Mouse (Mus musculus) olfactory bulb, adult 2 months (tissue): Measurements from ENCODE around the gene Vmn1r60. TPM values are rescaled to one million over a fixed set of nuclear protein-coding genes. Genes with fewer than 3 reads are reported as not detected.
"Not testable (repeated sequence)": the region's sequence is repeated elsewhere in the genome, so short reads cannot be mapped to it uniquely, and the experiment has no call there.

Experiments used
- H3K27ac ChIP-seq: fragments of 200-500 bp; 2 replicates; pipeline ENCODE4 v1.5.1; 2012; ENCODE audit warnings: low read depth, low read length; ENCODE audit not compliant: insufficient read depth
- H3K4me1 ChIP-seq: fragments of 200-500 bp; 2 replicates; pipeline ENCODE4 v1.6.1; 2012; ENCODE audit warnings: low read length; ENCODE audit not compliant: control insufficient read depth, insufficient read depth
- H3K4me3 ChIP-seq: fragments of 200-500 bp; 2 replicates; pipeline ENCODE4 v1.5.1; 2012; ENCODE audit warnings: mild to moderate bottlenecking, low read depth, low read length, moderate library complexity; ENCODE audit not compliant: insufficient read depth
- WGBS: fragments of 180-500 bp; shearing (Covaris S2); methylation state at CpG from one replicate; pipeline ENCODE4 v1.1.7; 2018; 5-methylcytosine and 5-hydroxymethylcytosine counted together
- polyA plus RNA-seq: library from polyadenylated mRNA; stranded (reverse); fragments of >200 nt; gene quantifications from 2 replicates; pipeline ENCODE4 v1.2.4, GENCODE M21; 2012; ENCODE audit warnings: low replicate concordance; ENCODE audit not compliant: missing spikeins, insufficient read depth, insufficient read length

Vmn1r60 gene
- polyA plus RNA-seq, result not detected in 2 replicates

- WGBS, result 81% methylated on average over 1 of the region's 1 CpGs
- not testable (repeated sequence) for H3K4me1 ChIP-seq, H3K4me3 ChIP-seq, H3K27ac ChIP-seq
Observed at GRCm38 (mm10) chr7:5547217-5547616, at the start of gene Vmn1r60. TSS of gene Vmn1r60 (minus strand) at chr7:5547317.

GRCm38 (mm10) chr7:5540770-5541436 is 6.2 kb downstream of the Vmn1r60 start:
- not testable (repeated sequence) for H3K4me3 ChIP-seq, H3K27ac ChIP-seq, H3K4me1 ChIP-seq
- WGBS, result 52% methylated on average over 3 of the region's 3 CpGs

- not testable (repeated sequence) for H3K27ac ChIP-seq, H3K4me3 ChIP-seq, H3K4me1 ChIP-seq
Observed at GRCm38 (mm10) chr7:5493856-5494255, 53.3 kb downstream of the Vmn1r60 start, which contains the start of gene Vmn2r28. TSS of gene Vmn2r28 (minus strand) at chr7:5493956.

Other genes with a start within 250 kb of the Vmn1r60 start
- gene Gm5065, start 196.8 kb downstream of the Vmn1r60 start, polyA plus RNA-seq, result not detected in 2 replicates
- gene Nlrp2, start 196.3 kb downstream of the Vmn1r60 start, polyA plus RNA-seq, result not detected in 2 replicates
- gene Vmn1r58, start 133.9 kb downstream of the Vmn1r60 start, polyA plus RNA-seq, result not detected in 2 replicates
- not detected in 2 replicates for gene Vmn1r59, start 90.5 kb downstream of the Vmn1r60 start, polyA plus RNA-seq
- not detected in 2 replicates for gene Vmn2r28, start 53.4 kb downstream of the Vmn1r60 start, polyA plus RNA-seq
- gene Vmn1r61, start 66.0 kb upstream of the Vmn1r60 start, polyA plus RNA-seq, result not detected in 2 replicates
- gene Vmn1r62, start 126.3 kb upstream of the Vmn1r60 start, polyA plus RNA-seq, result not detected in 2 replicates